Mouse (Mus musculus): ENCODE results near the gene Ttc27. TPM values are rescaled to one million over a fixed set of nuclear protein-coding genes. Genes with fewer than 3 reads are reported as not detected.
A peak's percentile ranks its signal among the peaks of the same experiment; 100 is the strongest.

Ttc27 gene
- polyA plus RNA-seq, 1 experiment from 2014 or later, result 18.5 TPM

DNA sequence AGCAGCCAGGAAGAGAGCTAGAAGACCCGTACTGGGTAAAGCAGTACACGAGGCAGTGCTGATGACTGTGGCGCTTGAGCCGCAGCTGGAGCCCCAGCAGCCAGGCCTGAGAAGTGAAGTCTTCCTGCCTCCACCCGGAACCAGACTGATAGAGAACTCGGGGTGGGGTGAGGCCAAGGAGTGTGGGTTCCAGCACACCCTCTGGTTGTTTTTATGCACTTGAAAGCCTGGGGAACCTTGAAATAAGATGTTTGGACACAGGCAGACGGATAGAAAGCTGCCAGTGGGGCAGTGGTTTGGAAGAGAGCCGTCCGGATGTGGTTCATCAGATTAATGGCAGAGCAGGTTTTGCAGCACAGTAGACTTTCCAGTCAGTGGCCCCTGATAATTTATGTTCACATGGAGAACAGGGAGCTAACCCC lies 51.9 kb downstream of the Ttc27 start:
- WGBS (ENCODE audit: insufficient replicate concordance), result 78% methylated on average over 9 of the region's 9 CpGs
- no peak overlapping the region for H3K9ac ChIP-seq (ENCODE audit: low read depth, low read length)
- H3K4me2 ChIP-seq, result no peak overlapping the region
- H3K27me3 ChIP-seq (ENCODE audit: control insufficient read depth, insufficient read depth, low read length), result no peaks in the 10 kb centered on the region
- no peak overlapping the region for H3K4me3 ChIP-seq (ENCODE audit: low read depth, low read length)
- H3K9me3 ChIP-seq (replicated peaks; ENCODE audit: control insufficient read depth, low read length), result no peaks in the 10 kb centered on the region
- H3K36me3 ChIP-seq (ENCODE audit: control insufficient read depth, insufficient read depth, low read length), result no peaks in the 10 kb centered on the region
- H3K4me1 ChIP-seq (ENCODE audit: control insufficient read depth, insufficient read depth, low read length), result no peaks in the 10 kb centered on the region
- ATAC-seq (replicated peaks; ENCODE audit: insufficient number of reproducible peaks, low FRiP score, low TSS enrichment), result no peak
- no peak overlapping the region for H3K27ac ChIP-seq (ENCODE audit: low read depth, low read length)

DNA sequence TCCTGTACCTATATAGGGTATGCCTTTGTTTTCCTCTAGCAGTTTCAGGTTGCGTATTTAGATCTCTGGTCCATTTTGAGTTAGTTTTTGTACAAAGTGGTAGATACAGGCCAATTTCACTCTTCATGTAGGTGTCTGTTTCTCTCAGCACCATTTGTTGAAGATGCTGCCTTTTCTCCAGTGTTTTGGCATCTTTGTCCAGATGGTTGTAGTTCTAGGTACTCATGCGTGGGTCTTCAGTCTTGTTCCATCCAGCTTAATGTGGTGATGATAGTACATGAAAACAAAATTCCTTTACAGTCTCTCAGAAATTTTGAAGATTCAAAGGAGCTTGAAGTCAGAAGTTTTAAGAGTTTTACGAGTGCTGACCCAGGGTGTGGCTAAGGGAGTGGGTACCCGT lies 54.8 kb downstream of the Ttc27 start:
- H3K9ac ChIP-seq (ENCODE audit: low read depth, low read length), result no peak overlapping the region
- H3K4me1 ChIP-seq (ENCODE audit: control insufficient read depth, insufficient read depth, low read length), result no peaks in the 10 kb centered on the region
- 87% methylated on average over 4 of the region's 4 CpGs for WGBS (ENCODE audit: insufficient replicate concordance)
- no peak for ATAC-seq (replicated peaks; ENCODE audit: insufficient number of reproducible peaks, low FRiP score, low TSS enrichment)
- H3K4me2 ChIP-seq, result no peak overlapping the region
- H3K27me3 ChIP-seq (ENCODE audit: control insufficient read depth, insufficient read depth, low read length), result no peaks in the 10 kb centered on the region
- H3K36me3 ChIP-seq (ENCODE audit: control insufficient read depth, insufficient read depth, low read length), result no peaks in the 10 kb centered on the region
- no peaks in the 10 kb centered on the region for H3K9me3 ChIP-seq (replicated peaks; ENCODE audit: control insufficient read depth, low read length)
- no peak overlapping the region for H3K27ac ChIP-seq (ENCODE audit: low read depth, low read length)
- H3K4me3 ChIP-seq (ENCODE audit: low read depth, low read length), result no peak overlapping the region

DNA sequence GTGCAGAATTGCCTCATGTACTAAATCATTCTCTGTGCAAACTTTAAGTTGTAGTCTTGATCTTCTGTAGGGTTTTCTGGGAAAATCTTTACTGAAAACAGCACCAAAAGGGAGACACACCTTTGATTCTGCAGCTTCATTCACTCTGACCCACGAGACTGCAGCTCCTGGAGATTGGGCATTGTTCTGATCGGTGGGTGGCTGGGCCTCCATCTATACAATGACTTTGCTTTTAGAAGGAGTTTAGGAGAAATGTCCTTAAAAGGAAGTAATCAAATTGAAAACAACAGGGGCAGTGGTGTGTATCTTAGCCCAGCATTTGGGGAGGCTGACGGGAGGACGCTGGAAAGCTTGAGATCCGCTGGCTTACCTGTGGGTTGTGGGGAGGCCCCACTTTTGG lies 56.0 kb downstream of the Ttc27 start:
- no peaks in the 10 kb centered on the region for H3K36me3 ChIP-seq (ENCODE audit: control insufficient read depth, insufficient read depth, low read length)
- no peaks in the 10 kb centered on the region for H3K27me3 ChIP-seq (ENCODE audit: control insufficient read depth, insufficient read depth, low read length)
- H3K9ac ChIP-seq (ENCODE audit: low read depth, low read length), result no peak overlapping the region
- WGBS (ENCODE audit: insufficient replicate concordance), result 82% methylated on average over 5 of the region's 5 CpGs
- no peak overlapping the region for H3K4me3 ChIP-seq (ENCODE audit: low read depth, low read length)
- H3K27ac ChIP-seq (ENCODE audit: low read depth, low read length), result no peak overlapping the region
- no peak overlapping the region for H3K4me2 ChIP-seq
- H3K4me1 ChIP-seq (ENCODE audit: control insufficient read depth, insufficient read depth, low read length), result no peaks in the 10 kb centered on the region
- H3K9me3 ChIP-seq (replicated peaks; ENCODE audit: control insufficient read depth, low read length), result no peaks in the 10 kb centered on the region
- no peak for ATAC-seq (replicated peaks; ENCODE audit: insufficient number of reproducible peaks, low FRiP score, low TSS enrichment)

DNA sequence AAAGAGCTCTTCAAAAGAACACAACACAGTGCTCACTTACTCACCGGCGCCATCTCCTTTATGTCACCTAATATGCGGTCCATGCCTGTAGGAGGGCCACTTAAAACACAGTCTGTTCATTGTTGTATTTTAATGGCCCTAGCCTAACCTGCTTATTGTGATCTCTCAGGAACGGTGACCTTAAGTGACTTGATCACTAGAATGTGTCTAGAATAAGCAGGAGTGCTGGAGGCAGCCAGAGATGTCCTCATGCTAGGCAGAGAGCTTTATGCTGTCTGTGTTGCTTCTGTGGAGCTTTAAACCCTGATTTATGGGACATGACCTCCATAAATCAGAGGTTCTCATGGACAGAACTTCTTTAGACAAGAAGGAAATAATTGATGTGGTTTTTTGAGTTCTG lies 62.6 kb downstream of the Ttc27 start:
- no peak overlapping the region for H3K27ac ChIP-seq (ENCODE audit: low read depth, low read length)
- H3K36me3 ChIP-seq (ENCODE audit: control insufficient read depth, insufficient read depth, low read length), result no peaks in the 10 kb centered on the region
- H3K4me2 ChIP-seq, result no peak overlapping the region
- no peak for ATAC-seq (replicated peaks; ENCODE audit: insufficient number of reproducible peaks, low FRiP score, low TSS enrichment)
- 87% methylated on average over 4 of the region's 4 CpGs for WGBS (ENCODE audit: insufficient replicate concordance)
- no peak overlapping the region for H3K9ac ChIP-seq (ENCODE audit: low read depth, low read length)
- H3K27me3 ChIP-seq (ENCODE audit: control insufficient read depth, insufficient read depth, low read length), result no peaks in the 10 kb centered on the region
- no peaks in the 10 kb centered on the region for H3K9me3 ChIP-seq (replicated peaks; ENCODE audit: control insufficient read depth, low read length)
- no peaks in the 10 kb centered on the region for H3K4me1 ChIP-seq (ENCODE audit: control insufficient read depth, insufficient read depth, low read length)
- no peak overlapping the region for H3K4me3 ChIP-seq (ENCODE audit: low read depth, low read length)

DNA sequence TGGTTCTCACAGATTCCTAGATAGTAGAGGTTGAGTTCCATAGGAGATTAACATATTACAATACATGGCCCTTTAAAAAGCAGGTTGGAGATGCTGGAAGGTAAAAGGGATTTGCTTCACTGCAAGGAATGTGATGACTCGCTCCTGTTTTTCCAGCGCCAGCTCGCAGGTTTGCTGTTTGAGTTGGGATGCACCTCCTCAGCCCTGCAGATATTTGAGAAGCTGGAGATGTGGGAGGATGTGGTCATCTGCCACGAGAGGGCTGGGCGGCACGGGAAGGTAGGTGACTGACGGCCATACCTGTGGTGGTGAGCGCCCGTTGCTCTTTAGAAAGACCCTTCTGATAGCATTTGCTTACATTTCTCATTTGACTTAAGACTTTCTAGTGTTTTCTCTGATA lies 63.1 kb downstream of the Ttc27 start:
- no peak overlapping the region for H3K4me3 ChIP-seq (ENCODE audit: low read depth, low read length)
- H3K36me3 ChIP-seq (ENCODE audit: control insufficient read depth, insufficient read depth, low read length), result no peaks in the 10 kb centered on the region
- no peak overlapping the region for H3K27ac ChIP-seq (ENCODE audit: low read depth, low read length)
- H3K9ac ChIP-seq (ENCODE audit: low read depth, low read length), result no peak overlapping the region
- no peak overlapping the region for H3K4me2 ChIP-seq
- whole genome bisulfite sequencing (ENCODE audit: insufficient replicate concordance), result 84% methylated on average over 9 of the region's 9 CpGs
- no peaks in the 10 kb centered on the region for H3K27me3 ChIP-seq (ENCODE audit: control insufficient read depth, insufficient read depth, low read length)
- H3K4me1 ChIP-seq (ENCODE audit: control insufficient read depth, insufficient read depth, low read length), result no peaks in the 10 kb centered on the region
- H3K9me3 ChIP-seq (replicated peaks; ENCODE audit: control insufficient read depth, low read length), result no peaks in the 10 kb centered on the region
- ATAC-seq (replicated peaks; ENCODE audit: insufficient number of reproducible peaks, low FRiP score, low TSS enrichment), result no peak

DNA sequence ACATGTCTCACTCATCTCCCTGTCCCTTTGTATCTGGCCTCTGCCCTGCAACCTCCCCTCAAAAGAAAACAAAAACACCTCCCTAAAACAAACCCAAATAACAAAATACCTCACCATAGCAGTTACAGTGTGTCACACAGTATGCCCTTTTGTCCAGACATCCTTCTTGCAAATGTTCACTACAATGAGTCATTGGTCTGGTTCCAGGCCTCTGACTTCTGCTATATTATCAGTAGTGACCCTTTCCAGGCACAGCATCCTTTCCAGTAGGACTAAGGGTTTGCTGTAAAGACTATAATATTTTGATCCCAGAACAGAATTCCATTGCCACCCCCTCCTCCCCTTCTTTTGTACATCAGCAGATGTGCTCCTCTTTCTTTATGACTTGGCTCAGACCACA lies 64.4 kb downstream of the Ttc27 start:
- H3K4me3 ChIP-seq (ENCODE audit: low read depth, low read length), result no peak overlapping the region
- no peak for ATAC-seq (replicated peaks; ENCODE audit: insufficient number of reproducible peaks, low FRiP score, low TSS enrichment)
- H3K9me3 ChIP-seq (replicated peaks; ENCODE audit: control insufficient read depth, low read length), result no peaks in the 10 kb centered on the region
- H3K4me2 ChIP-seq, result no peak overlapping the region
- H3K9ac ChIP-seq (ENCODE audit: low read depth, low read length), result no peak overlapping the region
- H3K36me3 ChIP-seq (ENCODE audit: control insufficient read depth, insufficient read depth, low read length), result no peaks in the 10 kb centered on the region
- H3K27me3 ChIP-seq (ENCODE audit: control insufficient read depth, insufficient read depth, low read length), result no peaks in the 10 kb centered on the region
- H3K27ac ChIP-seq (ENCODE audit: low read depth, low read length), result no peak overlapping the region
- H3K4me1 ChIP-seq (ENCODE audit: control insufficient read depth, insufficient read depth, low read length), result no peaks in the 10 kb centered on the region

DNA sequence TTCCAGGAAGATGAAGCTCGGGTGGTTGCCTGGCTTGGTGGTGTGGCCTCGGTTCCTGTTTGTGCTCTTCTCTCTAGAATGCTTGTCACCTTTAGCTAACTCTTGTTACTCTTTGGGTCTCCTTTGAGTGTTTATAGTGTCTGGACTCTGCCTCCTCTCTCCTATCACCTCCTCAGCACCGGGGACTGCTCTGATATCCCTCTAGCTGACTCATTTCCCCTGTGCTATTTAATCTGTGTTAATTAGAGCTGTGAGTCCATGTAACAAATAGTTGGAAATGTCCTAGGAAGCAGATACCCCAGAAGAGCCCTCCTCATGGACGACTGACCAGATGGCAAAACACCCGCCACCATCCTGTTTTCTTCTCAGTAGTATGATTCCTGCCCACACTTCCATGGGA lies 68.1 kb downstream of the Ttc27 start:
- Histone ChIP-seq H3K9ac (ENCODE audit: low read depth, low read length) (no peak overlapping the region), H3K36me3 (ENCODE audit: control insufficient read depth, insufficient read depth, low read length) (no peaks in the 10 kb centered on the region), H3K4me2 (no peak overlapping the region), H3K27me3 (ENCODE audit: control insufficient read depth, insufficient read depth, low read length) (no peaks in the 10 kb centered on the region), H3K9me3 (replicated peaks; ENCODE audit: control insufficient read depth, low read length) (no peaks in the 10 kb centered on the region), H3K4me3 (ENCODE audit: low read depth, low read length) (no peak overlapping the region), H3K4me1 (ENCODE audit: control insufficient read depth, insufficient read depth, low read length) (no peaks in the 10 kb centered on the region), H3K27ac (ENCODE audit: low read depth, low read length) (no peak overlapping the region)
- WGBS (ENCODE audit: insufficient replicate concordance), result 60% methylated on average over 5 of the region's 5 CpGs
- ATAC-seq (replicated peaks; ENCODE audit: insufficient number of reproducible peaks, low FRiP score, low TSS enrichment), result no peak

DNA sequence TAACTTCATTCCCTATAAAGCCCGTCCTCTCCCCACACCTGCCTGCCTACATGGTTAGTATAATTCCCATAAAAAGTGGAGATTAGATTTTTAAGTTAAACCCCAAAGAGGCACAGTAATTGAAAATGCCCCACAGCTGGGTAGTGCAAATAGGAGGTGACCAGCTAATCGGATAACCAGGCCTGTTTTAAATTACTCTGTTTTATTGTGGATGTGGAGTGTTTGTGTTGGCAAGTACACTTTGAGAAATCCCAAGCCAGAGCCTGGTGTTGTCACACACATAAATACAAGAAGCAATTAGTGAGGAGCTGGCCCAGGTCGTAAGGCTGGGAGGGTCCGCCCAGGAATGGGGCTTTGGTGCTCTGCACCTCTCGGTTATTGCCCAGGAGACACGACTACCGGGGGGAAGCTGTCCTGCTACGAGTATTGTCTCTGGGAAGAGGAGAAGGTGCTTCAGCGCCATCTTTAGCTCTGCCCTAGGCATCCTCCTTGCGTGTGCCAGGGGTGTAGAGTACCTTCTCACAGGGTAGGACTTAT lies 68.7 kb downstream of the Ttc27 start:
- Histone ChIP-seq H3K9ac (ENCODE audit: low read depth, low read length) (no peak overlapping the region), H3K36me3 (ENCODE audit: control insufficient read depth, insufficient read depth, low read length) (no peaks in the 10 kb centered on the region), H3K4me1 (ENCODE audit: control insufficient read depth, insufficient read depth, low read length) (no peaks in the 10 kb centered on the region), H3K4me2 (no peak overlapping the region), H3K4me3 (ENCODE audit: low read depth, low read length) (no peak overlapping the region), H3K9me3 (replicated peaks; ENCODE audit: control insufficient read depth, low read length) (no peaks in the 10 kb centered on the region), H3K27me3 (ENCODE audit: control insufficient read depth, insufficient read depth, low read length) (no peaks in the 10 kb centered on the region), H3K27ac (ENCODE audit: low read depth, low read length) (no peak overlapping the region)
- no peak for ATAC-seq (replicated peaks; ENCODE audit: insufficient number of reproducible peaks, low FRiP score, low TSS enrichment)
- WGBS (ENCODE audit: insufficient replicate concordance), result 85% methylated on average over 10 of the region's 10 CpGs

DNA sequence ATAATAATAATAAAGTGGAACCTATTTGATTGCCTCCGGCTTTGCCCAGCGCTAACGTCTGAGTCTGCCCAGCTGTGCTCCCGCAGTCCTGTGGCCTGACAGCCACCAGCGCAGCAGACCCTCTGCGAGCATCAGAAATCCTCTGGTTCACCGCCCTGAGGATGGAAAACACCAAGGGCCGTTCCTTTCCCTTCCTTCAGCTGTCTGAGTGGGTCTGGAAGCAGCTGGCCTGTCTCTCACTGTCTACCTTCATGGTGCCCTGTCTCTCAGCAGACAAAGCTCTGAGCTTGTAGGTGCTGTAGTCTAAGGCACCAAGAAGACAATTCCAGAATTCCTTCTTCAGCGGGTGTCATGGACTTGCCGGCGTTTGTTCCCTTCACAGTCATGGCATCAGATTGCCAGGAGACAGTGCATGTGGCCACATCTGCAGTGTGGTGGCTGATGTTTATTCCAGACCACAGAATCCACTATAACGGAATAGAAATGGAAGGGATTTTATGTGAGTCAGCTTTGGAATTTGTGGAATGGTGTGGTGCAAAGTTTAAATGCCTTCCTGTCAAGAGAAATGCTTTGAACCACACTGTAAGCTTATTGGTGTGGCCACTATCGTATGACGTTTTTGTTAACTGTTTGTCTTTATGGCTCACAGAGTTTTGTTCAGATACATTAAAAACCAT lies 78.6 kb downstream of the Ttc27 start:
- H3K9me3 ChIP-seq (replicated peaks; ENCODE audit: control insufficient read depth, low read length), result no peaks in the 10 kb centered on the region
- H3K27ac ChIP-seq (ENCODE audit: low read depth, low read length), result peak overlapping the region; percentile 50; the same call in 1 of the 2 replicates
- no peak overlapping the region for H3K4me2 ChIP-seq
- peaks cover 3% of the 10 kb centered on the region; the same call in 1 of the 2 replicates for H3K36me3 ChIP-seq (ENCODE audit: control insufficient read depth, insufficient read depth, low read length)
- H3K9ac ChIP-seq (ENCODE audit: low read depth, low read length), result no peak overlapping the region
- no peak overlapping the region for H3K4me3 ChIP-seq (ENCODE audit: low read depth, low read length)
- H3K4me1 ChIP-seq (ENCODE audit: control insufficient read depth, insufficient read depth, low read length), result peaks cover 10% of the 10 kb centered on the region
- WGBS (ENCODE audit: insufficient replicate concordance), result 68% methylated on average over 14 of the region's 14 CpGs
- no peak for ATAC-seq (replicated peaks; ENCODE audit: insufficient number of reproducible peaks, low FRiP score, low TSS enrichment)
- no peaks in the 10 kb centered on the region for H3K27me3 ChIP-seq (ENCODE audit: control insufficient read depth, insufficient read depth, low read length)

Data from heart, embryonic 11.5 days (tissue).